Mouse (Mus musculus): ENCODE measurements at regions not wholly inside any gene's neighbourhood (a gene's known extent, or its start where the extent isn't known, plus 50 kb on each side); places are given as distances from the start of the nearest gene placed in this dataset.

DNA sequence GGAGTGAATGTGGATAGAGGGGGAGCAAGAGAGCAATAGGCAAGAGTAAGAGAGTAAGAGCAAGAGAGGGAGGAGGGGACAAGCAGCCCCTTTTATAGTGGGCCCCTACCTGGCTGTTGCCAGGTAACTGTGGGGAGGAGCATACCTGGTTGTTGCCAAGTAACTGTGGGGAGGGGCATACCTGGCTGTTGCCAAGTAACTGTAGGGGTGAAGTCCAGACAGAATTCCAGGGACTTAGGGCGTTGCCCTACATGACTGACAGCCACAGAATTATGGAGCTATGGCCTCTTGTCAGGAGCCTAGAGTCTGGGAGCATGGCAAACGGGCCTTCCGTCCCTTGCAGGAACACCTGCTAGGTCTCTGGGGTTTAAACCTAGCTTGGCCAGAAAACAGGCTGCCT is 64.5 kb upstream of the Selenok start:
- TF ChIP-seq EP300 (IDR thresholded peaks at IDR 0.05; ENCODE audit: low read depth) = no peak
- no peak for TF ChIP-seq CTCF (IDR thresholded peaks at IDR 0.05; ENCODE audit: low read depth)
